Mouse (Mus musculus): Measurements from ENCODE around the gene Dmrtc2.
"Not testable (repeated sequence)": the region's sequence is repeated elsewhere in the genome, so short reads cannot be mapped to it uniquely, and the experiment has no call there.

Gene Dmrtc2

DNA sequence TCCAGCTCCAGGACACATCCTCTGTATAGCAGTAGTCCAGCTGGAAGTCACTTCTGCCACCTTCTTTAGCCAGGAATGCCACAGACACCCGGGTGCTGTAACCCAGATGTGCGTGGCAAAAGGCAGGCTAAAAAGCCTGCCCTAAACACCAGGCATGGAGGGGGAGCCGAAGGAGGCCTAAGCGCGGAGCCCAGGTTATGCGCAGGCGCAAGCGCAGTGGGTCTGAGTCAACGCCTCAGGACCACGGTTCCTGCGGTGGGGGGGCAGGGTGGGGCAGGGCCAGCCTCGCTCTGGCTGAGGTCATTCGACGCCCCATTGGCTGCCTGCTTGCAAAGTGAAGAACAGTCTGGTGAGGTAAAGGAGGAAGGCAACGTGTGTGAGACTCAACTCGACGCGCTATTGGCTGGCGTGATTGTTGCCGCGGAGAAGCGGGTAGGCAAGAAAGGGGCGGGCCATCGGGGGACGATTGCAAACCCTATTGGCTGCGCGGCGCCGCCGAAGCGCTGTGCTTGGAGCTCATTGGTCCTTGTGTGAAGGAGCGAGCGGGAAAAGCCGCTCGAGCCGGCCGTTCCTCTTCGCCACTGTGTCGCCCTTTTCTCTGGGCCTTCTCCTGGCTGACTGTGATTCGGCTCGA is at the start of gene Dmrtc2, which contains the start of gene Lypd4:
Gene Dmrtc2, plus strand, starts transcription at position 526 of the 634 bp plus-strand sequence.
Gene Lypd4, minus strand, starts transcription at position 410 of the 634 bp plus-strand sequence.
- DNase-seq (ENCODE audit: low read depth) = no peak

DNA sequence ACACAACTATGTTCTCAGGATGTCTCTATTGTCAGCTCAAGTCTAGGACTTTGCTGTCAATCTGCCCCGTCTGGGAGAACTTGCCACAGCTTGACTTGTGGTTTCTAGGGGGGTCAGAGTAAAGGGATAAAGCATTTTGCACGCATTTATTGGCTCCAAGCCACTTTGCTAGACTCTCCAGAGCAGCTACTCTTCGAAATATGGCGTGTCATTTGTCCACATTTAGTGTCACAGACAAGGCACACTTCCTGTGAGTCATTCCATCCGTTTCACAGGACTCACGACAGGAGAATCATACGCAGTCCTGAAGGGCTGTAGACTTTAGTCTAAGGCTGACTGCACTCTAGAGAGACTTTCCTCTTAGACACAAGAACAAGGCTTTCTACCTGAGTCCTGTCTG is 45.4 kb upstream of the Dmrtc2 start:
- peak; percentile 96 for DNase-seq (ENCODE audit: low read depth)

GRCm38 (mm10) chr7:24827181-24827580 is 42.7 kb upstream of the Dmrtc2 start:
- DNase-seq (ENCODE audit: low read depth) = no peak

DNA sequence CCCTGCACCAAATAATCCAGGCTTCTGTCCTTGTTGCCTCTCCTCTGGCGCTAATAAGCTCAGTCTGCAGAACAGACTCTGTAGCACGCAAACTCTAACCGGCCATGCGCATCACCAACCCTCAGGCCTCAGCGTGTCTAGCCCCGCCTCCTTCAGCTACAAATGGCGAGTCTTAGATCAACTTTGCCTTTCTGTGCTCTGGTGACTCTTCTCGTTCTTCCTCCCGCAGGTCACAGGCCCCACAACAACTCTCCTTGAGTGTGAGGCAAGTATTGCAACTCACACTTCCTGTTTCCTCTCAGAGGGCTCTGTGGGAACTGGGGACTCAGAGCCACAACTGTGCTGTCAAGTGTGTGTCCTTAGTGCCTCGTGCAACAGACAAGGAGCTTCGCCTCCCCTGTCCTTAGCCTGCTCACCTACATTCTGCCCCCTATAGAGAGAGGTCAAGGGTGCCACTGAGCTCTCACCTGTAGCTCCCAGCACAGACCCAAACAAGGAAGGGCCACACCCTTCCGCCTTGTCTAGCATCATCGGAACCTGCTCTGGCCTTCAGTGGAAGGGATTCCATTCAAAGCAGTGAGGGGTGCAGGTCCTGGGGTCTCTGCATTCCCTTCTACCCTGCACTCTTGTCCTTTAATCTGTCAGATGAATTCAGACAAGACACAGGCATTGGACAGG is 31.0 kb upstream of the Dmrtc2 start:
- DNase-seq (ENCODE audit: low read depth) = peak; percentile 79

DNA sequence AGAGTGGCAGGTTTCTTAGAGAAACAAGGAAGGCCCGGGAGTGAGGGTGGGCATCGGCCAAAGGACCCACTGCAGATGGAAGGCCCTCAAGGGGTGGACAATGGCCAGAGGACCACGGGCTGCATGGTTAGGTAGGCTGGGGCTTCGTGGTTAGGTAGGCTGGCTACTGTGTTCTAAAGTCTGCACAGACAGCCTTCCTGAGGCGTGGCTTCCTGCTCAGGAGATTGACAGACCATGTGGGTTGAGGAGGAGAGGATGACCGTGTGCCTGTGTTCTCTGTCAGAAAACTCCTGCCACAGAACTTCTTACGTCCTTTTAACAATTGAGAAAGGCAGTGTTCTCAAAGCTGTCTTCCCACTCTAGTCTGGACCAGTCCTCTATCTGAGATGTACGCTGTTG is 30.4 kb upstream of the Dmrtc2 start:
- DNase-seq (ENCODE audit: low read depth) = peak; percentile 84

DNA sequence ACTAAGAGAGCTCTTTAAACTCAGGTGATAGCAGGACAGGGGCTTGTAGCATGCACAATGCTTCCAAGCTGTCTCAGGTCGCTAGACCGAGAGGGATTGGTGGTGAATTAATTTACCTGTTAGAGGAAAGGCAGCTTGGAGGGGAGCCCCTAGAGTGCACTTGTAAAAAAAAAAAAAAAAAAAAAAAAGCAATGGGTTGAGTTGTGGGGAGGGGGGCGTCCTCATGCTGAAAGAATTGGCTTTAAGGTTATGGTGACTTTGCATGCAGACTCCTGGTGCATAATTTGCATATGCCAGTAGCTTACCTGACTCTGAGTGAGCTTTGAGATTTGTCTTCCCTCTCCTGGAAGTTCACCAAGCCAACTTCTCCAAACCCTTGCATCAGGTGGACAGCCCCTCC is 29.5 kb upstream of the Dmrtc2 start:
- no peak for DNase-seq (ENCODE audit: low read depth)

GRCm38 (mm10) chr7:24841009-24841408 is 28.8 kb upstream of the Dmrtc2 start:
- DNase-seq (ENCODE audit: low read depth) = no peak

DNA sequence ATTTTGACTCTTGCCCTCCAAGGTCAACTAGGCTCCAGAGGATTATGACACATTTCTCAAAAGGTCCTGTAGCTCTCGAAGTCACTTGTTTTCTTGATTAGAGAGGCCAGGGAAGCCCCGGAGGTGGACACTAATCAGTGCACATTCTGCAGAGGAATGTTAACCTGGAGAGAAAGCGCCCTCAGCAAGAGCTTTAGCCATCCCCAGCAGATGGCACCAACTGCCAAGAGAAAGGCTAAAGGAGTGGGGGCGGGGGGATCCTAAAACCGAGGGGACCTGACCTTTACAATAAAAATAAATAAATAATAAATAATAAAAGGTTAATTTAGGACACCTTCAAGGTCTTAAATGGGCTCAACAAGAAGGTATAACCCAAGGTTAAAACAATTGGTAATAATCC is 25.7 kb upstream of the Dmrtc2 start:
- DNase-seq (ENCODE audit: low read depth) = no peak

- no peak for DNase-seq (ENCODE audit: low read depth)
Measured at GRCm38 (mm10) chr7:24845181-24845580, 24.7 kb upstream of the Dmrtc2 start.

DNA sequence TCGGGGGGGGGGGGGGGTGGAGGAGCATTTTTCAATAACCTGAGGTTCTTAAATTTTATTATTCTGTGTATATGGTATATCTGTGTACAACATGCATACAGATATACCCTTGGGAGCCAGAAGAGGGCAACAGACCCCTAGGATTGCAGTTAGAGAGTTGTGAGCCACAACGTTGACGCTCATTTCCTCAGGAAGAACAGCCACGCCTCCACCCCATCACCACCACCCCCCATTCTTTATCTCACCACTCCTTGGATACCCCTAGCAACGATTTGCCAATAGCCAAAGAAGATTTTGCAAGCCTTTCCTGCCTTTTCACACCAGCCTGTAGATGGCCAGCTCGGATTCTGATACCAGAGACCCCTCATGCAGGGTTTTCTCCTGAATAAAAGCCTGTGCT is 24.1 kb upstream of the Dmrtc2 start:
- peak; percentile 98 for DNase-seq (ENCODE audit: low read depth)

GRCm38 (mm10) chr7:24846576-24846975 is 23.3 kb upstream of the Dmrtc2 start:
- not testable (repeated sequence) for DNase-seq (ENCODE audit: low read depth)

- DNase-seq (ENCODE audit: low read depth) = peak; percentile 65
Measured at GRCm38 (mm10) chr7:24850162-24850561, 19.7 kb upstream of the Dmrtc2 start.

DNA sequence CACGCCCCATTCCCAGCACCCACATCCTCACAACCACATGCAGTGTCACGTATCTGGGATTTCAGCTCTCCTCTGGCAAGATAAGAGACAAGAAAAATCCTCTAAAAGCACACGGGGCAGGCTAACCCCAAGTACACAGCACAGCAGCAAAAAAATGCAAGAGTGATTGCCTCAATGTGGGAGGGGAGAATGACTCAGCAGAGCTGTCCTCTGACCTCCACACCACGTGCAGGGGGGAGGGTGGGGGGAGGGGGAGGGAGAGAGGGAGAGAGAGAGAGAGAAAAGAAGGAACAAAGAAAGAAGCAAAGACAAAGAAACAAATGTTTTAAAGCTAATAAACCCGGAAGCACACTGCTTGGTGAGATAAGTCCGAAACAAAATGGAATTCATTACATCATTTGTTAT is 19.0 kb upstream of the Dmrtc2 start:
- DNase-seq (ENCODE audit: low read depth) = peak; percentile 96

DNA sequence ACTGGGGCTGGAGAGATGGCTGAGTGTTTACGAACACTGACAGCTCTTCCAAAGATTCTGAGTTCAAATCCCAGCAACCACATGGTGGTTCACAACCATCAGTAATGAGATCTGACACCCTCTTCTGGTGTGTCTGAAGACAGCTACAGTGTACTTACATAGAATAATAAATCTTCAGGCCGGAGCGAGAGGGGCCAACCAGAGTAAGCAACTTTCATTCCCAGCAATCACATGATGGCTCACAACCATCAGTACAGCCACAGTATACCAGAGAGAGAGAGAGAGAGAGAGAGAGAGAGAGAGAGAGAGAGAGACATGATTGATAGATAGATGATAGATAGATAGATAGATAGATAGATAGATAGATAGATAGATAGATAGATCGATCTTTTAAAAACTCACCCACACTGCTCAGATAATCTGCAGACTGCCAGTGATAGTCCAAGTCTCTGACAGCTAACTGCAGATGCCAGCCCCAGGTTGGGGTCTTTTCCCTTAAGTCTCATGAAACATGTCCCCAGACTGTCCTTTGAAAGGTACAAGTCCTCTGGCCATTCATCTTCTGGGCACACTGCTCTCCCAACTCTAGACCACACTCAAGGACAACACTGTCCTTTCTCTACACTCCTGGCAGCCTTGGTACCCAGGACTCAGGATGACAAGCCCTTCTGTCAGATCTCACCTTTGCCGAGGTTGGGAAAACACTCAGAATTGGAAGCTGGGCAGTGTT is 18.1 kb upstream of the Dmrtc2 start:
- DNase-seq (ENCODE audit: low read depth) = peak; percentile 61

GRCm38 (mm10) chr7:24852557-24853232 is 17.2 kb upstream of the Dmrtc2 start:
- DNase-seq (ENCODE audit: low read depth) = peak; percentile 97

DNA sequence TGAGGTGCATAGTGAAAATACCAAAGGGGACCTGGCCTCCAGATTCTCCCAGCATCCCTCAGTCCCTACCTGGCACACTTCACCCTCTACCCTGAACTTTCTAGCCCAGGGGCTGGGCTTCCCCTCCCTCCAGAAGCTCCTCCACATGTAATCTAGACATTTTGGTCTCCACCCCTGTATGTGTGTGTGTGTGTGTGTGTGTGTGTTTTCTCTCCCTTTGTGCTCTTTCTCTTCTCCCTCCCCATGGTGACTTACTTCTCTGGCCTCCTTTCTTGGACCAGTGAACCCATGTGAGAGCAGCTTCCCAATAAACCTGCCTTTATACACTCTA is 16.7 kb upstream of the Dmrtc2 start:
- DNase-seq (ENCODE audit: low read depth) = no peak

DNA sequence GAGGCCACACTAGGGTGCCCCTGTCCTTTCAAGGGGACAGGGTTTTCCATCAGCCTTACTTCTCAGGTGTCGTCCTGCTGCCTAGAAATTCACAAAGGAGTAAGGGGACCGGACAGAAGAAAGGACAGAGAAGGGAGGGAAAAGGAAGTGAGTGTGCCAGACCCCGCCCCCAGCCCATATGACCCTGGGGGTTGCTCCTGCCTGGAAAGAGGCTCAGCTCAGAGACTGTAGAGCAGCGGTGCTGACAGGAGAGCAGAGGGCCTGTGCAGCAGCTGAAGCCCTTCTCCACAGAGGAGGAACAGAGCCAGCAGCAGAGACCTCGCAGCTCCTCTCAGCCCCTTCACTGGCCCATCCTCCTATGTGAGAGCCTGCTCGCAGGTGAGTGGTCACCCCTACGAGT is 16.2 kb upstream of the Dmrtc2 start:
- DNase-seq (ENCODE audit: low read depth) = peak; percentile 39

- no peak for DNase-seq (ENCODE audit: low read depth)
Measured at GRCm38 (mm10) chr7:24856460-24857120, 13.3 kb upstream of the Dmrtc2 start.

- DNase-seq (ENCODE audit: low read depth) = no peak
Measured at GRCm38 (mm10) chr7:24859234-24859633, 10.6 kb upstream of the Dmrtc2 start.

- DNase-seq (ENCODE audit: low read depth) = no peak
Measured at GRCm38 (mm10) chr7:24861913-24862312, 7.9 kb upstream of the Dmrtc2 start, which contains the start of gene Gm9844. Gene Gm9844, plus strand, starts transcription at chr7:24862213.

DNA sequence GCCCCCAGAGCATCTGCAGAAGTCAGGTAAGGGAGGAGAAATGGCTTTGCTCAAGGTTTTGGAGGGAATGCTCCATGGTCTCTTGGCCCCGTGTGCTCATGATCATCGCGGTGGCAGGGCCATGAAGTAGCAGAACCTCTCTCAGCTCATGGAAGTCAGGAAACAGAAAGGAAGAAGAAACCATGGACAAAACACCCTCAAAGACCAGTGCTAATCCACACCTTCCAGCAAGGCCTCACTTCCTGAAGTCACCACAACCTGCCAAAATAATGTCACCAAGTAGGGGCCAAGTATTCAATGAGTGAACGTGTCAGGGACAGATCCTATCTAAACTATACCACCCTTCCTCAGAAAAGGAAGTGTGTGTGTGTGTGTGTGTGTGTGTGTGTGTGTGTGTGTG is 7.0 kb upstream of the Dmrtc2 start:
- peak; percentile 70 for DNase-seq (ENCODE audit: low read depth)

- no peak for DNase-seq (ENCODE audit: low read depth)
Measured at GRCm38 (mm10) chr7:24864156-24864555, 5.7 kb upstream of the Dmrtc2 start.

Measured in 416B (cell line).